Mouse (Mus musculus) neutrophil, adult 5-6 weeks (primary cell): ENCODE data around the gene Sf3b3. TPM values are rescaled to one million over a fixed set of nuclear protein-coding genes. Genes with fewer than 3 reads are reported as not detected.
"Not testable (repeated sequence)": the region's sequence is repeated elsewhere in the genome, so short reads cannot be mapped to it uniquely, and the experiment has no call there.

ENCODE experiments used
- ATAC-seq: fragments of 151-379, 151-347 bp; 2 replicates; pipeline ENCODE4 v1.8.0; 2017; ENCODE audit warnings: mild to moderate bottlenecking, moderate TSS enrichment; ENCODE audit not compliant: insufficient number of reproducible peaks, poor library complexity, low FRiP score, severe bottlenecking; ENCODE audit errors: extremely low read depth
- total RNA-seq: library from RNA; stranded (forward); fragments of 200-1000 nt; gene quantifications from 2 replicates; pipeline ENCODE4 v1.2.3, GENCODE M21; 2017

The Sf3b3 gene
- total RNA-seq, 1 experiment from 2014 or later = 109 TPM

- ATAC-seq = not testable (repeated sequence)
Measured at GRCm38 (mm10) chr8:110856073-110856472, 9.5 kb upstream of the Sf3b3 start.

GRCm38 (mm10) chr8:110851186-110851585 is 4.6 kb upstream of the Sf3b3 start:
- ATAC-seq = no peak

- no peak for ATAC-seq
Measured at GRCm38 (mm10) chr8:110847645-110848495, 1.3 kb upstream of the Sf3b3 start.

- no peak for ATAC-seq
Measured at GRCm38 (mm10) chr8:110847171-110847549, 573 bp upstream of the Sf3b3 start.

GRCm38 (mm10) chr8:110845821-110846404 is 674 bp downstream of the Sf3b3 start:
- no peak for ATAC-seq

- ATAC-seq = no peak
Measured at GRCm38 (mm10) chr8:110844941-110845340, 1.6 kb downstream of the Sf3b3 start.

GRCm38 (mm10) chr8:110843207-110843606 is 3.4 kb downstream of the Sf3b3 start:
- no peak for ATAC-seq

GRCm38 (mm10) chr8:110842012-110842574 is 4.5 kb downstream of the Sf3b3 start:
- no peak for ATAC-seq

- ATAC-seq = no peak
Measured at GRCm38 (mm10) chr8:110831956-110832355, 14.6 kb downstream of the Sf3b3 start.

GRCm38 (mm10) chr8:110828511-110828910 is 18.1 kb downstream of the Sf3b3 start:
- ATAC-seq = no peak

- ATAC-seq = no peak
Measured at GRCm38 (mm10) chr8:110824861-110825260, 21.7 kb downstream of the Sf3b3 start.

GRCm38 (mm10) chr8:110821960-110822359 is 24.6 kb downstream of the Sf3b3 start:
- no peak for ATAC-seq

GRCm38 (mm10) chr8:110820257-110820656 is 26.3 kb downstream of the Sf3b3 start:
- no peak for ATAC-seq

- ATAC-seq = no peak
Measured at GRCm38 (mm10) chr8:110818593-110818992, 28.0 kb downstream of the Sf3b3 start.

- no peak for ATAC-seq
Measured at GRCm38 (mm10) chr8:110816990-110817389, 29.6 kb downstream of the Sf3b3 start.

- ATAC-seq = no peak
Measured at GRCm38 (mm10) chr8:110815308-110815707, 31.3 kb downstream of the Sf3b3 start.

- ATAC-seq = no peak
Measured at GRCm38 (mm10) chr8:110813081-110813812, 33.3 kb downstream of the Sf3b3 start.

GRCm38 (mm10) chr8:110812349-110813080 is 34.1 kb downstream of the Sf3b3 start:
- no peak for ATAC-seq

- no peak for ATAC-seq
Measured at GRCm38 (mm10) chr8:110811793-110812192, 34.8 kb downstream of the Sf3b3 start.
